Mouse (Mus musculus) forebrain, embryonic 16.5 days (tissue): ENCODE results near the gene Phc2. TPM values are rescaled to one million over a fixed set of nuclear protein-coding genes. Genes with fewer than 3 reads are reported as not detected.

Source experiments
- ATAC-seq: fragments of 200-750 bp; cut with Nextera tagmentation; 2 replicates; pipeline ENCODE4 v1.8.0; 2017; ENCODE audit warnings: mild to moderate bottlenecking, moderate library complexity
- H3K27ac ChIP-seq: fragments of 300-500 bp; sonication (generic); 2 replicates; pipeline ENCODE4 v1.5.1; 2014; ENCODE audit warnings: low read length, control low read depth
- H3K27me3 ChIP-seq: fragments of 300-500 bp; sonication (generic); replicated peaks from 2 replicates; pipeline ENCODE4 v1.6.1; 2014; ENCODE audit warnings: low read length; ENCODE audit not compliant: control insufficient read depth, insufficient read depth
- H3K36me3 ChIP-seq: fragments of 300-500 bp; sonication (generic); 2 replicates; pipeline ENCODE4 v1.6.1; 2014; ENCODE audit not compliant: control insufficient read depth, insufficient read depth
- H3K4me1 ChIP-seq: fragments of 300-500 bp; sonication (generic); replicated peaks from 2 replicates; pipeline ENCODE4 v1.6.1; 2014; ENCODE audit warnings: low read length; ENCODE audit not compliant: control insufficient read depth, insufficient read depth
- H3K4me2 ChIP-seq: fragments of 300-500 bp; sonication (generic); 2 replicates; pipeline ENCODE4 v1.6.1; 2014; ENCODE audit warnings: mild to moderate bottlenecking, low read length, control low read depth
- H3K4me3 ChIP-seq: fragments of 300-500 bp; sonication (generic); replicated peaks from 2 replicates; pipeline ENCODE4 v1.5.1; 2014; ENCODE audit warnings: mild to moderate bottlenecking, low read length, control low read depth
- H3K9ac ChIP-seq: fragments of 300-500 bp; sonication (generic); replicated peaks from 2 replicates; pipeline ENCODE4 v1.6.1; 2014; ENCODE audit warnings: low read depth, low read length, control low read depth
- H3K9me3 ChIP-seq: fragments of 300-500 bp; sonication (generic); 2 replicates; pipeline ENCODE4 v1.6.1; 2016; ENCODE audit warnings: low read length; ENCODE audit not compliant: control insufficient read depth
- WGBS: fragments of 180-500 bp; shearing (Covaris S2); extraction: QIAGEN DNeasy Blood & Tissue Kit; methylation state at CpG from one replicate; pipeline ENCODE4 v1.1.7; 2014; 5-methylcytosine and 5-hydroxymethylcytosine counted together
- polyA plus RNA-seq: library from polyadenylated mRNA; unstranded; fragments of >200 nt; fragmentation: Nextera tagmentation; extraction: Ambion mirVana; gene quantifications from 2 replicates; pipeline ENCODE4 v1.2.1, GENCODE M21; 2015

Phc2 gene
- polyA plus RNA-seq, 1 experiment from 2014 or later, result 34.9 TPM

- H3K9ac ChIP-seq, result no peak overlapping the region
- H3K4me2 ChIP-seq, result no peak overlapping the region
- H3K27ac ChIP-seq, result no peak overlapping the region
- H3K27me3 ChIP-seq, result no peaks in the 10 kb centered on the region
- 93% methylated on average over 4 of the region's 4 CpGs for WGBS
- no peak overlapping the region for H3K4me3 ChIP-seq
- H3K4me1 ChIP-seq, result no peaks in the 10 kb centered on the region
- no peak for ATAC-seq
- H3K36me3 ChIP-seq, result peaks cover 29% of the 10 kb centered on the region
- H3K9me3 ChIP-seq, result no peaks in the 10 kb centered on the region
Observed at GRCm38 (mm10) chr4:128788108-128788507, 133.6 kb downstream of the Phc2 start.

- 50% methylated on average over 18 of the region's 18 CpGs for WGBS
- ATAC-seq, result no peak
- peaks cover 23% of the 10 kb centered on the region for H3K36me3 ChIP-seq
- H3K27ac ChIP-seq, result no peak overlapping the region
- H3K4me1 ChIP-seq, result no peaks in the 10 kb centered on the region
- H3K9ac ChIP-seq, result no peak overlapping the region
- H3K27me3 ChIP-seq, result no peaks in the 10 kb centered on the region
- no peak overlapping the region for H3K4me3 ChIP-seq
- H3K9me3 ChIP-seq, result no peaks in the 10 kb centered on the region
- no peak overlapping the region for H3K4me2 ChIP-seq
Observed at GRCm38 (mm10) chr4:128789646-128790045, 135.1 kb downstream of the Phc2 start.

- H3K9me3 ChIP-seq, result no peaks in the 10 kb centered on the region
- 67% methylated on average over 1 of the region's 1 CpGs for WGBS
Observed at GRCm38 (mm10) chr4:128793710-128794109, 139.2 kb downstream of the Phc2 start.

DNA sequence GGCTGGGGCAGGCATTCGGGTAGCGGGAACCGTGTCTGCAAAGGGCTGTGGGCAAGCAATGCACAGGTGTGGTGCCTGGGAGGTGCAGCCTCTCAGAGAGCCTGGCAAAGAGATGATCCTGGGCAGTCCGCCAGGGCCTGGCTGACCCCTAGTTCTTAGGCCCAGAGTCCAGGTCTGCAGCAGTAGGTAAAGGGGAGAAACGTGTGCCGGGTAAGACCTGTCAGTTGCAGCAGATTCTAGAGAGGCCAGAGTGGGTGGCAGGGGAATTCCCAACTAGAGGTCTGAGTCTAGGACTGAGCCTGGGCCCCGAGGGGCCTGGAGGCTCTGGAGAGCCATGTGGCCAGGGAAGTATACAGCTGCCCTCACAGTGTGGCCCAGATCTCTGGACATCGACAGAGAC, 139.7 kb downstream of the Phc2 start:
- no peaks in the 10 kb centered on the region for H3K9me3 ChIP-seq
- no peak overlapping the region for H3K27ac ChIP-seq
- no peaks in the 10 kb centered on the region for H3K27me3 ChIP-seq
- peaks cover 20% of the 10 kb centered on the region for H3K4me1 ChIP-seq
- no peak overlapping the region for H3K4me3 ChIP-seq
- 92% methylated on average over 8 of the region's 8 CpGs for WGBS
- H3K36me3 ChIP-seq, result no peaks in the 10 kb centered on the region
- no peak overlapping the region for H3K9ac ChIP-seq
- no peak for ATAC-seq
- H3K4me2 ChIP-seq, result no peak overlapping the region

More at GRCm38 (mm10) chr4:128793710-128794109, 139.2 kb downstream of the Phc2 start:
- ATAC-seq, result no peak
- Histone ChIP-seq H3K4me1 (peaks cover 17% of the 10 kb centered on the region), H3K9ac (no peak overlapping the region), H3K4me3 (no peak overlapping the region), H3K36me3 (no peaks in the 10 kb centered on the region), H3K27me3 (no peaks in the 10 kb centered on the region), H3K4me2 (no peak overlapping the region), H3K27ac (no peak overlapping the region)

DNA sequence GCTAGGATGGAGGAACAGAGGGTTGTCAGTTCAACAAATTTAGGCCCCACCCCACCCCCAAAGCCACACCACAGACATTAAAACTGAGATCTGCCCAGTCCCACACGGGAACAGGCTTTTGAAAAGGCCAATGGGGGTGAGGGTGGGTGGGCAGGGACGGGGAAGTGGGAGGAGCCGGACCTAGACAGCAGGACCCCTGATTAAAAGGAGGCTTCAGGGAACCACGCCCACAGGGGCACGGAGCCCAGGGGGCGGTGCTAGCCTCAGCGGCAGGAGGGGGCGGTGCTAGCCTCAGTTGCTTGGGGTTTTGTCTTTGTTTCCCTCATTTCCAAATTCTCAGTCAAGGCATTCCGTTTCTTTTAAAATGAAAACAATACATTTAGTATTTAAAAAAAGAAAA, 141.1 kb downstream of the Phc2 start:
- Histone ChIP-seq H3K27me3 (no peaks in the 10 kb centered on the region), H3K4me1 (peaks cover 24% of the 10 kb centered on the region), H3K36me3 (no peaks in the 10 kb centered on the region), H3K4me3 (no peak overlapping the region), H3K4me2 (no peak overlapping the region), H3K9ac (no peak overlapping the region), H3K27ac (peak overlapping the region; percentile 26; the same call in 1 of the 2 replicates), H3K9me3 (no peaks in the 10 kb centered on the region)
- WGBS, result under 1% methylated on average over 9 of the region's 9 CpGs
- ATAC-seq, result peak; percentile 62

DNA sequence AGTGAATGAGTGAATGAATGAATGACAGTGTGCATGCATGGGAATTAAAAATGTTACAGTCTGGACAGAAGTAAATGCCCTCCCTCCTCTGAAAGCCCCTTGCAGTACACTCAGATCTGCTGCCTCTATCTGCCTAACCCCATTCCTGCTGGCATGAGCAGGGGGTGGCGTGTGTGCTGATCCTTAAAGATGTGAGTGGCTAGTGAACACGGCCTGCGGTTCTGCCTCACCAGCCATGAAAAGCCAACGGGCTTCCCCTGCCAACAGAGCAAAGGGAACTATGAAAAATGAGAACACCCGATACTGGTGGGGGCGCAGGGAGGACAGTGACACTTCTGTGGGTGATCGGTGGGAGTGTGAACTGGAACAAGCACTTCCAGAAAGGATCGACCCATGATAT, 142.3 kb downstream of the Phc2 start:
- peaks cover 25% of the 10 kb centered on the region for H3K4me1 ChIP-seq
- no peak overlapping the region for H3K4me2 ChIP-seq
- no peaks in the 10 kb centered on the region for H3K27me3 ChIP-seq
- no peak overlapping the region for H3K9ac ChIP-seq
- WGBS, result 76% methylated on average over 8 of the region's 8 CpGs
- H3K9me3 ChIP-seq, result no peaks in the 10 kb centered on the region
- no peak overlapping the region for H3K27ac ChIP-seq
- no peak overlapping the region for H3K4me3 ChIP-seq
- no peak for ATAC-seq
- no peaks in the 10 kb centered on the region for H3K36me3 ChIP-seq

DNA sequence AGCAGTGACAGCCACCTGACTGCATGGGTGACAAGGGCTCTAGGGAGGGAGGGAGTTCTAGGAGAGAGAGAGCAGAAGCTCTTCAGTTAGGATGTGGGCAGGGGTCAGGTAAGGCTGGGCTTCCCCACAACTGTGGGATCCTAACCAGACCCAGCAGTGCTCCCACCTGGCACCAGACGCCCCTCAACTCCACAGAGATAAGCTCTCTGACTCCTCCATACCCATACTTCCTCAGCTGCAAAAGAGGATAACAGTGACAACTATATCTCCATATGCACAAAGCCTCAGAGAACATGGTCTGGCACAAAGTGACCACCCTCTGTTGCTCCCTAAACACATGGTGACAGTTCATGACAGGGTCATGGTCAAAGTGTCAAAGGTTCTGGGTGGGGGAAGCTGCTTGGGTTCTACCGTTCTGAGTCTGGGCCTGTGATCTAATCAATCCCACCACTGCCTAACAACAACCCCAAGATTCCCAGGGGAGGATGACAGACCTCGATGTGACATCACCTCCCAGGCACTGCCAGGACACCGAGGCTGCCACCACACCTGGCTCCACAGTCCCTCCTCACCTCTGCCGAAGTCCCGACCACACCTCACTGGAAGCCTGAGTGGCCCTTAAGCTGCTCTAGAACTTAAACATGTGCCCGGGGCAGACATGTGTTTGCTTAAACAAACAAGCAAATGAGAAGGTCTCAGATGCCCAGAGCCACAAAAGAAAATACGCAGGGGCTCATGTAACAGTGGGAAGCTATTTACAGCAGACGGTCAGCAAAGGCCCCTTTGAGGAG, 147.4 kb downstream of the Phc2 start:
- Histone ChIP-seq H3K27ac (no peak overlapping the region), H3K9ac (no peak overlapping the region), H3K27me3 (no peaks in the 10 kb centered on the region), H3K4me2 (no peak overlapping the region), H3K36me3 (no peaks in the 10 kb centered on the region), H3K4me3 (no peak overlapping the region), H3K4me1 (peaks cover 43% of the 10 kb centered on the region), H3K9me3 (no peaks in the 10 kb centered on the region)
- no peak for ATAC-seq
- 78% methylated on average over 9 of the region's 9 CpGs for WGBS

Other genes with a start within 250 kb of the Phc2 start
- 5.8 and 7.6 TPM in 2 replicates for gene Zscan20, start 44.6 kb upstream of the Phc2 start, polyA plus RNA-seq
- 1.6 and 3.0 TPM in 2 replicates for gene Tlr12, start 36.1 kb upstream of the Phc2 start, polyA plus RNA-seq
- 0.43 and 0.63 TPM in 2 replicates for gene A3galt2, start 100.7 kb downstream of the Phc2 start, polyA plus RNA-seq
- gene Zfp362, start 151.3 kb downstream of the Phc2 start, polyA plus RNA-seq, result 45.2 and 47.6 TPM in 2 replicates
- gene Trim62, start 228.9 kb downstream of the Phc2 start, polyA plus RNA-seq, result 9.3 and 10.9 TPM in 2 replicates